32 mouse cellular contexts compared by ENCODE assay signal in the genomic region with DNA sequence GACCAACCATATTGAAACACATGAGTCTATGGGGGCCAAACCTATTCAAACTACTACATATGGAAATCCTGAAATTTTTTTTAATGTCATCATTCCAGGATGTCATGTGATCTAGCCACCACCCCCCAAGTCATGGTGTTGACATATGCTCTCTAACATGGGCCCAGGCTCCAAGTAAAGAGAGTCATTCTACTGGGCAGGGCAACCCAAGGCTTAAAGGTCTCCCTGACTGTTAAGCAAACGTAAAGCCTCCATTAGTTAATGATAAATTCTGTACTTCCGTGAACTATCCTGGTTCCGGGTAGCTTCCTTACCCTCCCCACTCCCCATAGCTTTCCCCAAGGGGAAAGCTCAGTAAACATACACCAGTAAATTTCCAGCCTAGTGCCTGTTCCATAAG. TPM values are rescaled to one million over a fixed set of nuclear protein-coding genes. Genes with fewer than 3 reads are reported as not detected.
"Had no signal": no experiment of that assay in that cellular context is flagged by ENCODE, and none has a peak within 500 bp of the region (broad histone marks: within the 10 kb centered on the region; RNA-seq: fewer than 3 reads in every experiment).

No protein-coding gene starts in this region.

- H3K4me1 ChIP-seq: heart, embryonic 10.5 days; heart, embryonic 12.5 days; hindbrain, embryonic 10.5 days; hindbrain, embryonic 12.5 days; kidney, embryonic 15.5 days; limb, embryonic 10.5 days; limb, embryonic 12.5 days; liver, embryonic 13.5 days had no signal

- H3K27ac ChIP-seq: gastrocnemius, adult 2 months; heart, embryonic 10.5 days; hindbrain, embryonic 10.5 days; hindbrain, embryonic 12.5 days; hindbrain, embryonic 14.5 days; kidney, embryonic 15.5 days; kidney, postnatal 0 days; left cerebral cortex, adult 2 months; limb, embryonic 10.5 days; limb, embryonic 12.5 days; liver, embryonic 13.5 days had no signal

- H3K4me3 ChIP-seq: gastrocnemius, adult 2 months; heart, embryonic 10.5 days; heart, embryonic 12.5 days; hindbrain, embryonic 10.5 days; hindbrain, embryonic 12.5 days; kidney, embryonic 15.5 days; left cerebral cortex, adult 2 months; limb, embryonic 10.5 days; limb, embryonic 12.5 days; liver, embryonic 13.5 days had no signal

- H3K36me3 ChIP-seq: heart, embryonic 10.5 days; heart, embryonic 12.5 days; hindbrain, embryonic 10.5 days; hindbrain, embryonic 12.5 days; kidney, embryonic 15.5 days; limb, embryonic 10.5 days; limb, embryonic 12.5 days; liver, embryonic 13.5 days had no signal

- H3K4me2 ChIP-seq: heart, embryonic 12.5 days; hindbrain, embryonic 12.5 days; hindbrain, embryonic 14.5 days; kidney, embryonic 15.5 days; limb, embryonic 12.5 days; liver, embryonic 13.5 days had no signal

- H3K9me3 ChIP-seq: hindbrain, embryonic 10.5 days; hindbrain, embryonic 12.5 days; kidney, embryonic 15.5 days; limb, embryonic 10.5 days; liver, embryonic 13.5 days had no signal

- ATAC-seq: forebrain, embryonic 16.5 days; hindbrain, embryonic 16.5 days; inflammation-experienced regulatory T-cells, adult 6 months had no signal

- H3K9ac ChIP-seq: heart, embryonic 12.5 days; hindbrain, embryonic 12.5 days; hindbrain, embryonic 14.5 days; kidney, embryonic 15.5 days; limb, embryonic 12.5 days; liver, embryonic 13.5 days had no signal

- H3K27me3 ChIP-seq: heart, embryonic 12.5 days; hindbrain, embryonic 12.5 days; kidney, embryonic 15.5 days; limb, embryonic 12.5 days; liver, embryonic 13.5 days had no signal

- DNase-seq: gastrocnemius, adult 2 months; gastrocnemius, postnatal 10 days; gastrocnemius, postnatal 25 days; heart, postnatal 10 days; heart, postnatal 4 days; kidney, adult 11 months; kidney, adult 2 months; kidney, adult 9 months; kidney, postnatal 14 days; kidney, postnatal 36 days; layer of hippocampus, adult 9-11 months; liver, embryonic 13.5 days had no signal

RNA-seq across cellular contexts. Expression of gene Htr5a, which starts 46.1 kb away (rescaled TPM):
- total RNA-seq: gastrocnemius, adult 2 months; gastrocnemius, postnatal 25 days; gastrocnemius, postnatal 4 days; heart, adult 8-10 months; heart, postnatal 10 days; heart, postnatal 25 days; heart, postnatal 4 days; liver, adult 2 months had no signal
- polyA plus RNA-seq: heart, embryonic 10.5 days; heart, embryonic 12.5 days; heart, embryonic 14.5 days; heart, embryonic 16.5 days; inflammation-experienced regulatory T-cells, adult 6 months; kidney, adult 2 months; kidney, embryonic 15.5 days; kidney, postnatal 0 days; limb, embryonic 10.5 days; limb, embryonic 12.5 days; limb, embryonic 14.5 days; liver, adult 2 months; liver, embryonic 13.5 days had no signal
